Mouse (Mus musculus) forebrain, embryonic 11.5 days (tissue): ENCODE measurements around the gene Btg2. TPM values are rescaled to one million over a fixed set of nuclear protein-coding genes. Genes with fewer than 3 reads are reported as not detected.

Experiments
- ATAC-seq: fragments of 200-750 bp; cut with Nextera tagmentation; replicated peaks from 2 replicates; pipeline ENCODE4 v1.8.0; 2017; ENCODE audit warnings: moderate TSS enrichment; ENCODE audit not compliant: low FRiP score
- DNase-seq: peaks from one replicate; pipeline ENCODE4 v3.0.0-alpha.2; 2017; ENCODE audit warnings: low spot score
- H3K27ac ChIP-seq: fragments of 300-500 bp; sonication (generic); 2 replicates; pipeline ENCODE4 v1.5.1; 2014; ENCODE audit warnings: low read depth, low read length
- H3K27me3 ChIP-seq: fragments of 300-500 bp; sonication (generic); 2 replicates; pipeline ENCODE4 v1.6.1; 2014; ENCODE audit warnings: mild to moderate bottlenecking, low read length, mixed read lengths; ENCODE audit not compliant: control insufficient read depth, insufficient read depth
- H3K36me3 ChIP-seq: fragments of 300-500 bp; sonication (generic); 2 replicates; pipeline ENCODE4 v1.6.1; 2014; ENCODE audit warnings: mild to moderate bottlenecking, low read length, moderate library complexity, mixed read lengths; ENCODE audit not compliant: control insufficient read depth, insufficient read depth
- H3K4me1 ChIP-seq: fragments of 300-500 bp; sonication (generic); replicated peaks from 2 replicates; pipeline ENCODE4 v1.6.1; 2014; ENCODE audit warnings: low read length, mixed read lengths; ENCODE audit not compliant: control insufficient read depth, insufficient read depth
- H3K4me2 ChIP-seq: fragments of 300-500 bp; sonication (generic); 2 replicates; pipeline ENCODE4 v1.6.1; 2014; ENCODE audit warnings: low read depth, mild to moderate bottlenecking, low read length, moderate library complexity, mixed read lengths; ENCODE audit not compliant: severe bottlenecking
- H3K4me3 ChIP-seq: fragments of 300-500 bp; sonication (generic); 2 replicates; pipeline ENCODE4 v1.5.1; 2014; ENCODE audit warnings: low read depth, low read length
- H3K9ac ChIP-seq: fragments of 300-500 bp; sonication (generic); 2 replicates; pipeline ENCODE4 v1.6.1; 2014; ENCODE audit warnings: low read length
- H3K9me3 ChIP-seq: fragments of 300-500 bp; sonication (generic); 2 replicates; pipeline ENCODE4 v1.6.1; 2016; ENCODE audit warnings: low read length, mixed read lengths; ENCODE audit not compliant: control insufficient read depth
- WGBS: fragments of 180-500 bp; shearing (Covaris S2); extraction: QIAGEN DNeasy Blood & Tissue Kit; methylation state at CpG from one replicate; pipeline ENCODE4 v1.1.7; 2014; 5-methylcytosine and 5-hydroxymethylcytosine counted together
- polyA plus RNA-seq: library from polyadenylated mRNA; unstranded; fragments of >200 nt; fragmentation: Nextera tagmentation; extraction: Ambion mirVana; gene quantifications from 2 replicates; pipeline ENCODE4 v1.2.1, GENCODE M21; 2014

The Btg2 gene
- polyA plus RNA-seq, 1 experiment from 2014 or later = 110 TPM

DNA sequence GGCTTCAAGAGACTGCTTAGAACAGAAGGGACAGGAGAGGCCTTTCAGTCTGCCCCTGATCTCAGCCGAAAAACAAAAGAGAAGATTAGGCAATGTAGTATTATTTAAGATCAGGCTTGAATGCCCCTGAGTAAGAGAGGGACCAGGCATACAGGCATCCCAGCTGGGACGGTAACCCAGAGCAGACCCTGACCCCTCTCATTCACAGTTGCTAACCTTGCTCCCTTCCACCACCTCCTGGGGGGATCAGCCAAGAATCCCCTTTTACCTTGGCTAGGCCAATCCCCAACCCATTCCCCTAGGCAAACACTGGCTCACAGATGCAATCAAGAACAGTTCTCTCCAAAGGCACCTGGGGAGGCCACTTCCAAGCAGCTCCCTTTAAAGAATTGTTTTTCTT is 2.1 kb downstream of the Btg2 start:
- H3K9ac ChIP-seq = peak overlapping the region; percentile 86
- 16% methylated on average over 2 of the region's 2 CpGs for WGBS
- peak overlapping the region; percentile 73 for H3K27ac ChIP-seq
- no peaks in the 10 kb centered on the region for H3K9me3 ChIP-seq
- peaks cover 12% of the 10 kb centered on the region for H3K4me1 ChIP-seq
- peak overlapping the region; percentile 74 for H3K4me3 ChIP-seq
- DNase-seq (no peak), ATAC-seq (no peak)
- H3K27me3 ChIP-seq = no peaks in the 10 kb centered on the region
- peak overlapping the region; percentile 61 for H3K4me2 ChIP-seq
- H3K36me3 ChIP-seq = peaks cover 6% of the 10 kb centered on the region; the same call in 1 of the 2 replicates

DNA sequence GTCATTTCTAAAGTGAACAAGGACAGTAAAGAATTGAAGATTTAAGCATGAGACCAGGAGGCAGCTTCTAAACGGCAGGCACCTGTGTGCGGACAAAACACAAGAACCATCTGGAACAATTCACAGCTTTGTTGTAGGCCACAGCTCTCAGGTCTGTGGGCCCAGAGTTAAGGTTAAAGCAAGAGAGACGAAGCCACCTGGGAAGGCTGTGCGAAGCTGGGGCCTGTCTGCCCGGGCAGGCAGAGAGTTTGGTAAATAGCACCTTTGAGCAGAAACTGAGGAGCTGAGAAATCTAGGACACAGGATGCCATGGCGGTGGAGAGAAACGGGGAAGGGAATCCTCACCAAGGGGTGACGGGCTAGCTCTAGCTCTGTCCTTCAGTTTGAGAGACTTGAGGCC is 3.4 kb downstream of the Btg2 start:
- Histone ChIP-seq H3K27ac (no peak overlapping the region), H3K36me3 (peaks cover 6% of the 10 kb centered on the region; the same call in 1 of the 2 replicates), H3K4me3 (peak overlapping the region; percentile 74), H3K9me3 (no peaks in the 10 kb centered on the region), H3K27me3 (no peaks in the 10 kb centered on the region), H3K4me1 (peaks cover 25% of the 10 kb centered on the region), H3K9ac (no peak overlapping the region), H3K4me2 (peak overlapping the region; percentile 61)
- DNase-seq (no peak), ATAC-seq (no peak)
- WGBS = 91% methylated on average over 8 of the region's 8 CpGs

DNA sequence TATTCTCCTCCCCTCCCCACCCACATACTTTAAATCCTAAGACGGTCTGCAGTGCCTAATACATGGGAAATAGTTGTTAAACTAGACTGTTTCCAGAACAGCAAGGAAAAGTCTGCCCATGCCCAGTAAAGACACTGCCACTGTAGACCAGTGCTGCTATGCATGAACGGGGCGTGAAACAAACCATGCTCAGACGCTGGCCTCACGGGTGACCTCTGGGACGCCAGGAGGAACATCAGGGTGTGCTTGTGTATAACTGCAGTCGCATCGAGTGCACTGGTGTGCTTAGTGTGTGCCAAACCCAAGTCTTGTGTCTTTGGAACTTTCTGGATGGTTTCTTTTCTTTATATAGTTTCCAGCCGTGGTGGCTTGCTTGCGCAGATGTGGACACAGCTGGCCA is 4.3 kb downstream of the Btg2 start:
- Histone ChIP-seq H3K4me1 (peaks cover 29% of the 10 kb centered on the region), H3K27me3 (no peaks in the 10 kb centered on the region), H3K4me3 (no peak overlapping the region), H3K36me3 (peaks cover 6% of the 10 kb centered on the region; the same call in 1 of the 2 replicates), H3K27ac (no peak overlapping the region), H3K9ac (no peak overlapping the region), H3K9me3 (no peaks in the 10 kb centered on the region), H3K4me2 (no peak overlapping the region; the same call in 1 of the 2 replicates)
- ATAC-seq = no peak
- no peak for DNase-seq
- 87% methylated on average over 10 of the region's 10 CpGs for WGBS

DNA sequence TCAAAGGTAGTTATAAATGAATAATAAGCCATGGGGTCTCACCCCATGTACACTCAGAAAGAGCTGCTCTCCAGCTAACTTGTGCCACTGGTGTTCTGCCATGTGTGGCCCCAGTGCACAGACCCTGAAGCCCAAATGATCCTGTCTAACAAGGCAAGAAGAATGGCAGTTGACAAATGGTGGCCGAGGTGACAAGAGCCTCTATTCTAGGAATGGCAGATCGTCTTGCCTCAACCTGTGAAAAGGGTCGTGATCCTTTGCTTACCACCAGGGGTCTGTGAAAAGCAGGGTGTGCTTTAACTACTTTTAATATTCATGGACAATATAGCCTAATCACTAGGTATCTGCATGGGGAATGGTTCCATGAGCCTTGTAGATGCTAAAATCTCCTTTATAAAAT is 4.7 kb downstream of the Btg2 start:
- Histone ChIP-seq H3K27ac (no peak overlapping the region; the same call in 1 of the 2 replicates), H3K4me1 (peaks cover 29% of the 10 kb centered on the region), H3K4me2 (no peak overlapping the region), H3K36me3 (peaks cover 6% of the 10 kb centered on the region; the same call in 1 of the 2 replicates), H3K27me3 (no peaks in the 10 kb centered on the region), H3K9me3 (no peaks in the 10 kb centered on the region), H3K9ac (no peak overlapping the region), H3K4me3 (no peak overlapping the region)
- DNase-seq = no peak
- ATAC-seq = no peak
- 60% methylated on average over 3 of the region's 3 CpGs for WGBS

DNA sequence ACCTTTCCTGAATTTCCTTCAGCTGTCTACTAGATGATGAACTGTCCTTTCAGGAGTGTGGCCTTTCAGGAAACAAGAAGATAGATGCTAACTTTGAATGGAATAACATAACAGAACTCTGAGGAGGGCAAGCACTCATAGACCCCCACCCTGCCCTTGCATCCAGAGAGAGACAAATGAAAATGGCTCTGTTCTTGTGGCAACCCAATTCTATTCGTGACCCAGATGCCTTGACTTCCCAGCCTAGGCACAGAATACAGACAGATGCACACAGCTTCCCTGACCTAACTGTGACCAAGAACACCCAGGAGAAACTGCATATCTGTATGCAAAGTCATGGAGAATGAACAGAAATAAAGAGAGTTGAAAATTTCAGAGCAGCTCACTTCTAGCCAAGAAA is 5.3 kb downstream of the Btg2 start:
- ATAC-seq = no peak
- Histone ChIP-seq H3K27me3 (no peaks in the 10 kb centered on the region), H3K4me1 (peaks cover 29% of the 10 kb centered on the region)

DNA sequence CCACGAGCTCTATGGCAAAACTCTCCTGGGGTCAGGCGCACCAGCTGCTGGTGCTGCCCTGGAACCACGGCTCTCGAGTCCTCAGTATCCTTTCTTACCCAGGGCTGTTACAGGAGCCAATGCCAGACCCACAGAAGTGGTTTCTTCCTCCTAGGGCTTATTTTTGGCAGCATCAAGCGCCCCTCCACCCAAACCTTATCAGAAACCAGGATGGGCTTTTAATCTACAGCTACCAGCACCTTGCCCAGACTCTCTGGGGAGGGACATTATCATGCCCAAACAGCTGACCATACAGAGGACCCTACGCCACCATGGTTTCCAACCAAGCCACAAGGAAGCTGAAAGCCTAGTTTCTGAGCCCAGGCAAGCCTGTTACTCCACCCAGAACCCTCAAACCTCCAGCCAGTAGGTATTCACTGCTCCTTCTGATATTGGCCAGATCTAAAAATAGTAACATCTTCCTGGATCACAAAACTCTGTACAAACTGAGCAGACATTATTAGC is 5.8 kb downstream of the Btg2 start:
- 84% methylated on average over 6 of the region's 6 CpGs for WGBS
- Histone ChIP-seq H3K4me2 (no peak overlapping the region), H3K27ac (peak overlapping the region; percentile 14; the same call in 1 of the 2 replicates), H3K27me3 (no peaks in the 10 kb centered on the region), H3K9me3 (no peaks in the 10 kb centered on the region), H3K4me3 (no peak overlapping the region), H3K36me3 (peaks cover 6% of the 10 kb centered on the region; the same call in 1 of the 2 replicates), H3K4me1 (peaks cover 29% of the 10 kb centered on the region), H3K9ac (no peak overlapping the region)
- DNase-seq (no peak), ATAC-seq (no peak)

More for the DNA sequence above, 5.3 kb downstream of the Btg2 start:
- Histone ChIP-seq H3K36me3 (peaks cover 6% of the 10 kb centered on the region; the same call in 1 of the 2 replicates), H3K4me3 (no peak overlapping the region), H3K4me2 (no peak overlapping the region), H3K9me3 (no peaks in the 10 kb centered on the region), H3K9ac (no peak overlapping the region), H3K27ac (no peak overlapping the region)
- no peak for DNase-seq
- WGBS = 86% methylated on average over 1 of the region's 1 CpGs

DNA sequence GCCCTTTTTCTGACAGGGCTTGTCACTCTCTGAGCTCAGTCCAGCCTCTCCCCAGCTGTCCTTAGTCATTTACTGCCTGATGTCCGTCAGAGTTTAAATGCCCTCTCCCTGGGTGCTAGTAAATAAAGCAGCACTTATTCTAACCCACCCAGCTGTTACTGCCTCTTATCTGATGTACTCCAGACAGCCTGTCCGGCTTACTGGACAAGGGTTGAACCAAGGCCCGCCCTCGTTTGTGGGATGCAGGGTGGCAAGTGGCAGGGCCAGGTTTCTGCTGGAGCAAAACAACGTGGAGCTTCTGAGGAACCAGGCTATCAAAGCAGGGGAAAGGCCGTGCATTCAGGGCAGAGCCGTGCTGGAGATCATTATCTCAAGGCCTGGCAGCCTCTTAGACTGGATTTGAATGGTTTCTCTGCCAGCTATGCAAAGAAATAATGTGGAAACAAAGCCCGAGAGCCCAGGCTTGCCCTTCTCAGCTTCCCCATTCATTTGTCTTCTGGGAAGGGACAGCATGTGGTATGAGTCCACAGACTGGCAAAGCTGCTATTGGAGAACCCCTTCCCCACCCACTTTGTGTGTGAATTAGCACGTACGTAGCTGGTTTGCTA is 7.4 kb downstream of the Btg2 start:
- peaks cover 38% of the 10 kb centered on the region for H3K4me1 ChIP-seq
- no peak overlapping the region for H3K4me3 ChIP-seq
- peak; percentile 37 for ATAC-seq
- no peak overlapping the region for H3K9ac ChIP-seq
- no peak overlapping the region for H3K4me2 ChIP-seq
- DNase-seq = no peak
- no peaks in the 10 kb centered on the region for H3K27me3 ChIP-seq
- no peaks in the 10 kb centered on the region for H3K9me3 ChIP-seq
- H3K27ac ChIP-seq = peak overlapping the region; percentile 77
- 26% methylated on average over 10 of the region's 10 CpGs for WGBS
- peaks cover 6% of the 10 kb centered on the region; the same call in 1 of the 2 replicates for H3K36me3 ChIP-seq

DNA sequence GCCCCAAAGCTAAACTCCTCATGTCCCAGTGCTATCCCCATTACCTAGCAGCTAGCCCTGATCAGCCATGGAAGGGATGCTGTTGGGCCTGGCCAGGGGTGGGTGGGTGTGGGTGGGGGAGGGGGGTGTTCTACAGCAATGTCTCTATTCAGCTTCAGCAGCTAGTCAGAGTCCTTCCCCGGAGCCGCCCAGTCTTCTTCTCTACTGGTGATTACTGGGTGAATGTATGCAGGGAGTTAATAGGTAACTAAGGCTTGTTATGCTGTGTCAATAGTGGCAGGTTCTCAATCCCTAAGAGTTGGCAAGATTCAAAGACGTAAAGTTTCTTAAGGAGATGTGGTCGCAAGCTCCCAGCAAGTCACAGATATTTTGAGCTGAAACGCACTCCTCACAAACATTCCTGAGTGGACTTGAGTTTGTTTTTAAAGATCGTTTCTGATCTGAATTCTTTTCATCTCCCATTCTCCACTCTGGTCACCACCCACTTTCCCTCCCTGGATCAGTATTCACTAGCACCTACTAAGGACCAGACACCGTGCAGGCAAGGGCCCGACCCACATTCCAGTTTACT is 8.7 kb downstream of the Btg2 start:
- Histone ChIP-seq H3K9me3 (no peaks in the 10 kb centered on the region), H3K27ac (0 out of 2 replicates have a peak overlapping the region, but pooled peaks have one; percentile 41), H3K27me3 (no peaks in the 10 kb centered on the region), H3K36me3 (peaks cover 6% of the 10 kb centered on the region; the same call in 1 of the 2 replicates), H3K4me3 (no peak overlapping the region), H3K4me1 (peaks cover 46% of the 10 kb centered on the region), H3K4me2 (no peak overlapping the region), H3K9ac (no peak overlapping the region)
- 69% methylated on average over 8 of the region's 8 CpGs for WGBS
- ATAC-seq = no peak
- no peak for DNase-seq
